Mouse (Mus musculus) spleen, adult 2 months (tissue): Measurements from ENCODE around the gene Grap2. TPM values are rescaled to one million over a fixed set of nuclear protein-coding genes. Genes with fewer than 3 reads are reported as not detected.
A peak's percentile ranks its signal among the peaks of the same experiment; 100 is the strongest.

ENCODE experiments used
- DNase-seq, 2 experiments: peaks; one replicate each; pipeline versions ENCODE4 v3.0.0 to v3.0.0-alpha.2; 2012 to 2021; ENCODE audit warnings: low spot score in 2 of 2, low read depth in 1 of 2
- H3K27ac ChIP-seq: fragments of 200-500 bp; 2 replicates; pipeline ENCODE4 v1.5.1; 2012; ENCODE audit warnings: low read length, inconsistent platforms; ENCODE audit not compliant: insufficient read depth
- H3K27me3 ChIP-seq: fragments of 200-500 bp; 2 replicates; pipeline ENCODE4 v1.6.1; 2012; ENCODE audit warnings: mild to moderate bottlenecking, moderate library complexity, low read length, inconsistent platforms; ENCODE audit not compliant: control insufficient read depth, insufficient read depth
- H3K36me3 ChIP-seq: fragments of 200-500 bp; 2 replicates; pipeline ENCODE4 v1.6.1; 2012; ENCODE audit warnings: mild to moderate bottlenecking, low read length, inconsistent platforms; ENCODE audit not compliant: control insufficient read depth, insufficient read depth
- H3K4me1 ChIP-seq: fragments of 200-500 bp; 2 replicates; pipeline ENCODE4 v1.6.1; 2011; ENCODE audit warnings: inconsistent platforms; ENCODE audit not compliant: control insufficient read depth, insufficient read depth, insufficient read length
- H3K4me3 ChIP-seq: fragments of 200-500 bp; 2 replicates; pipeline ENCODE4 v1.5.1; 2011; ENCODE audit warnings: mild to moderate bottlenecking, inconsistent platforms; ENCODE audit not compliant: insufficient read depth, insufficient read length; ENCODE audit errors: extremely low read depth
- CTCF ChIP-seq: fragments of 200-500 bp; IDR thresholded peaks from 2 replicates; pipeline ENCODE4 v1.5.1; 2011; ENCODE audit warnings: mild to moderate bottlenecking, inconsistent platforms; ENCODE audit not compliant: insufficient read depth, insufficient read length, insufficient replicate concordance; ENCODE audit errors: extremely low read depth
- POLR2A ChIP-seq: fragments of 200-500 bp; IDR thresholded peaks from 2 replicates; pipeline ENCODE4 v1.6.1; 2011; ENCODE audit warnings: low read depth, low read length, inconsistent platforms
- WGBS: fragments of 180-500 bp; shearing (Covaris S2); methylation state at CpG from one replicate; pipeline ENCODE4 v1.1.7; 2018; 5-methylcytosine and 5-hydroxymethylcytosine counted together
- polyA plus RNA-seq: library from polyadenylated mRNA; depleted of rRNA; stranded (reverse); fragments of >200 nt; gene quantifications from 2 replicates; pipeline ENCODE4 v1.2.3, GENCODE M21; 2012

The Grap2 gene
- polyA plus RNA-seq, 1 experiment: 54.4 TPM

DNA sequence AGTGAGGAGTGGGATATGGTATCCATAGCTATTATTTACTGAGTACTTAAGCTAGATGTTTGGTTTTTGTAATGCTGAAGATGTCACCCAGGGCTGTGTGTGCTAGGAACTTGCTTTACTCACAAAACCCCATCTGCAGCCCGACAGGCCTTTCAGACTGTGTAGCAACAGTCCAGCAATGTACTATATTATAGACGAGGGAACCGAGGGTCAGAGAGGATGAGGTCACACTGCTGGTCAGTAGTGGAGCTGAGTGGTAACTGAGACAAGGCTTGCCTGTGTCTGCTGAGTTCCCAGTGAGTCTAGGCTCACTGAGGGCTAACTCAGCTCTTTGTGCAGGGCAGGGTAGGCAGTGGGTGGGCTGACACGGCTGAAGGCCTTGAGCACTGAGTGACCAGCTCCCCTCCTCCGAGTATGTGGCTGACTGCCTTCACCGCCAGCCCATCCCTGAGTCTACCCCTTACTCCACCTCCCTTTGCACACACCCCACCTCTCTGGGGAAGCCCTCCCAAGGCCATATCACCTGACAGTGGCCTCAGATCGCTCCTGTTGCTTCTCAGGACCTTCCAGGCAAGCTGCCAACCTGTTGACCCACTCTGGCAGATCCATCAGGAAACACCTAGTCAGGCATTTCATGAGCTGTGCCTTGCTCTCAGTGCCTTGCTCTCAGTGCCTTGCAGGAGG is 108.1 kb downstream of the Grap2 start:
- peaks cover 33% of the 10 kb centered on the region; the same call in 1 of the 2 replicates for H3K4me1 ChIP-seq
- no peak overlapping the region for H3K4me3 ChIP-seq
- DNase-seq: no peak
- no peaks in the 10 kb centered on the region for H3K27me3 ChIP-seq
- TF ChIP-seq CTCF: no peak
- TF ChIP-seq POLR2A: no peak
- no peak overlapping the region for H3K27ac ChIP-seq
- H3K36me3 ChIP-seq: no peaks in the 10 kb centered on the region
- 82% methylated on average over 7 of the region's 7 CpGs for WGBS

DNA sequence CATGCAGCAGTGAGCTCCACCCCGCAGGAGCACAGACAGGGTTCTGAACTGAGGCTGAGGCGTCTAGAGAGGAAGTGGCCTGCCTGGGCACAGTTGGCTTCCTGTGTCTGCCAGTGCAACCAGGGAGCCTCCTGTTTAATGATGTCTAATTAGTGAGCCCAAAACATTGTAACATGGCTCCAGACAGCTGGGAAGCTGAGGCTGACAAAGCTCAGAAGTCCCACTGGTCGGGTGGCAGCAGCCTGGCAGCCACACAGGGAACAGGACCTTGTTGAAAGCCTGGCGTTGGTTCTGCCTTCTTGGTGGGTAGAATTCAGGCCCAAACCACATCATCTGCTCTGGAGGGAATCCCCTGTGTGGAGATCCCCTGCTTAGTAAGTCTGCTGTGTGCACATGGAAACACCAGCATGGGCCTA is 109.1 kb downstream of the Grap2 start:
- Histone ChIP-seq H3K4me3 (no peak overlapping the region), H3K4me1 (peaks cover 33% of the 10 kb centered on the region; the same call in 1 of the 2 replicates), H3K27ac (peak overlapping the region; percentile 76), H3K27me3 (no peaks in the 10 kb centered on the region), H3K36me3 (no peaks in the 10 kb centered on the region)
- TF ChIP-seq POLR2A (no peak), CTCF (no peak)
- peak; percentile 57 to 61 for DNase-seq
- WGBS: 9% methylated on average over 4 of the region's 4 CpGs

DNA sequence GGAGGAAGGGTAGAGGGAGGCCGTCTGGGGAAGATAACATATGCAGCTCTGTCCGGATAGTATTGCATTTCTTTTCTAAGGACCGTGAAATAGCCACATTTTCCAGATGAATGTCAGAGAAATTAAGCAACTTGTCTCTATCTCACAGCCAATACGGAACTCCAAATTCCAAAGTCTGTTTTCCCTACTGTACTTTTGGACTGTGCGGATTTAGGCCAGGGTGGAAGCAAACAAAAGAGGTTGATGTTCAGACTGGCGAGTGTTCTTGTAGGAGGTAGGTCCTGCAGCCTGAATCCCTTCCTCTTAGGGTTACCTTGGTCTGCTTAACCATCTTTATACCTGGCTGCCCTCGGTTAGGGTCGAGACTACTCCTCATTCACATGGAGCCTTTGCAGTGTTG is 109.9 kb downstream of the Grap2 start:
- 91% methylated on average over 8 of the region's 8 CpGs for WGBS
- DNase-seq: no peak

DNA sequence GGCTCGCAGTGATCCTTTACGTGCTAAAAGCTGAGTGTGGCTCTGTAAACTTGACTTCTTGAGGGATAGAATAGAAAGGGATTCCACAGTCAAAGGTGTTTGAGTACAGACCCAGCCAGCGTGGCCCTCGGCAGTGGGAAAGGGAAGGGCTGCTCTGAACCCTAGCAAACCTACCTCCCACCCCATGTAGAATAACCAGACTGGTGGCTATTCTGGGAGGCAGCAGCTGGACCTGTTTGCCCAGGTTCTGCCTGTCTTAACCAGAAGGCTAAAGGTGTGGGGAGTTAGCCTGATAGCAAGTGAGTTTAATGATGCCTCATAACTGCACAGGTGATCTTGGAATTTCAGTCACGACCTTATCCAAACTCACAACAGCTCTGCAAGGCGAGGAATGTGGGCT is 110.8 kb downstream of the Grap2 start:
- WGBS: 83% methylated on average over 6 of the region's 6 CpGs
- no peak for DNase-seq
- TF ChIP-seq POLR2A (no peak), CTCF (no peak)
- Histone ChIP-seq H3K27ac (no peak overlapping the region), H3K36me3 (no peaks in the 10 kb centered on the region), H3K27me3 (no peaks in the 10 kb centered on the region), H3K4me1 (peaks cover 33% of the 10 kb centered on the region; the same call in 1 of the 2 replicates), H3K4me3 (no peak overlapping the region)

More for the DNA sequence above, 109.9 kb downstream of the Grap2 start:
- TF ChIP-seq CTCF: no peak
- TF ChIP-seq POLR2A: no peak
- H3K4me3 ChIP-seq: no peak overlapping the region
- no peak overlapping the region for H3K27ac ChIP-seq
- H3K36me3 ChIP-seq: no peaks in the 10 kb centered on the region
- peaks cover 33% of the 10 kb centered on the region; the same call in 1 of the 2 replicates for H3K4me1 ChIP-seq
- H3K27me3 ChIP-seq: no peaks in the 10 kb centered on the region

DNA sequence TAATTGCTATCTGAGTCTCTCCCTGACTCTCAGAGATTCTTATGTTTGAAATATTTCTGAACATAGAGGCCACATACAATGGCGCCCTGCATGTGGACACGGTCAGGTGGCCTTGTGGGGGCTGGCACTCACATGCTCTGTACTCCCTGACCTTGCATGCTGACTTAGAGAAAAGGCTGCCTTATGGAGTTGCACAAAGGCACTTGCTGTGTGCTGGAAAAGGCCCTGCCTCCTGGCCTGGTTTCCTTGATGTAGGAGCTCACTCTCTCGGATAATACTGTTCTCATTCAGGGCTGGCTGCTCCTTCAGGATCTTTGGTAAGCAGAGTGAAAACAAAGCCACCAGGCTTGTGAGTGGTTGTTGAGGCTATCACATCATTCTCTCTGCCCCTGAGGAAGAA is 111.6 kb downstream of the Grap2 start:
- DNase-seq: no peak
- peaks cover 33% of the 10 kb centered on the region; the same call in 1 of the 2 replicates for H3K4me1 ChIP-seq
- H3K4me3 ChIP-seq: no peak overlapping the region
- H3K27me3 ChIP-seq: no peaks in the 10 kb centered on the region
- WGBS: 76% methylated on average over 3 of the region's 3 CpGs
- no peaks in the 10 kb centered on the region for H3K36me3 ChIP-seq
- H3K27ac ChIP-seq: no peak overlapping the region
- TF ChIP-seq POLR2A (no peak), CTCF (no peak)

DNA sequence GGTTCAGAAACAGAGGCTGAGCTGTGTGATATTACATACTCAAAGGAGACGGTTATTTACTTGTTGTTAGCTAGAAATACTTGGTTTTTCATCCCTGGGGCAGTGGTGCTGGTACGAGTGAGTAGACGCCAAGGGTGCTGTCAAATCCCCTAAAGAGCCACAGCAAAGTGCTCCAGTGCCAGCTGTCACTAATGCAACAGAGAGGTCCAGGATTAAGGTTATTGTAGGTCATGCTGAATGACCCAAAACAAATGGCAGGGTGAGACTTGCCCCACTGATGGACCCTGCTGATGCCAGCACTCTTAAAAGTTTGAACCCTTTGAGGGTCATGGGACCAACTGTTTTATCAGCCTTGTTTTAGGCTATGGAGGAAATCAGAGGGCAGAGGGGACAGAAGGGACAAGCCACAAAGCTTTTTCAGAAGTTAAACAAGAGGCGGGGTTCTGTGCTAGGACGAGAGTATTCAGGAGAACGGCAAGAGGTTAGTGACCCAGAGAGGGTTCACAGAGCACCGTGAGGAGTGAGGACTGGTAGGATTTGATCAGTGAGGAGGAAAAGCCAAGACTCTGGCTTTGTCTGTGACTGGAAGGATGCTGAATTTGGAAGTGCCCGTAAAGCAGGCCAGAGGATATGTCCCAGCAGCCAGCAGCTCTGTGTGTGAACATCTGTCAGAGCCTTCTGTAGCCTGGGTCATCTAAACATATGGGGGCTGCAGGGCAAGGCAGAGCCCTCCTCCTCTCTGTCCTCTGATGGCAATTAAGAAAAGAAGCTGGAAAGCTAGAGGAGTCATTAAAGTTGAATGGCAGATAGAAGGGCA is 112.6 kb downstream of the Grap2 start:
- no peak overlapping the region for H3K27ac ChIP-seq
- H3K27me3 ChIP-seq: no peaks in the 10 kb centered on the region
- no peak overlapping the region for H3K4me3 ChIP-seq
- WGBS: 56% methylated on average over 8 of the region's 8 CpGs
- TF ChIP-seq CTCF (no peak), POLR2A (no peak)
- H3K36me3 ChIP-seq: no peaks in the 10 kb centered on the region
- DNase-seq: no peak
- H3K4me1 ChIP-seq: peaks cover 33% of the 10 kb centered on the region; the same call in 1 of the 2 replicates
